Mouse (Mus musculus) heart, embryonic 11.5 days (tissue): ENCODE measurements around the gene Cdc42bpg. TPM values are rescaled to one million over a fixed set of nuclear protein-coding genes. Genes with fewer than 3 reads are reported as not detected.
A peak's percentile ranks its signal among the peaks of the same experiment; 100 is the strongest.

Experiments
- ATAC-seq: fragments of 200-750 bp; cut with Nextera tagmentation; replicated peaks from 2 replicates; pipeline ENCODE4 v1.8.0; 2017; ENCODE audit warnings: moderate library complexity; ENCODE audit not compliant: insufficient number of reproducible peaks, low FRiP score, low TSS enrichment
- H3K27ac ChIP-seq: fragments of 300-500 bp; sonication (generic); 2 replicates; pipeline ENCODE4 v1.5.1; 2014; ENCODE audit warnings: mild to moderate bottlenecking, low read depth, low read length
- H3K27me3 ChIP-seq: fragments of 300-500 bp; sonication (generic); 2 replicates; pipeline ENCODE4 v1.6.1; 2014; ENCODE audit warnings: mild to moderate bottlenecking, low read length, mixed read lengths; ENCODE audit not compliant: control insufficient read depth, insufficient read depth
- H3K36me3 ChIP-seq: fragments of 300-500 bp; sonication (generic); 2 replicates; pipeline ENCODE4 v1.6.1; 2014; ENCODE audit warnings: mild to moderate bottlenecking, low read length, moderate library complexity, mixed read lengths; ENCODE audit not compliant: control insufficient read depth, insufficient read depth
- H3K4me1 ChIP-seq: fragments of 300-500 bp; sonication (generic); 2 replicates; pipeline ENCODE4 v1.6.1; 2014; ENCODE audit warnings: low read length; ENCODE audit not compliant: control insufficient read depth, insufficient read depth
- H3K4me2 ChIP-seq: fragments of 300-500 bp; sonication (generic); 2 replicates; pipeline ENCODE4 v1.6.1; 2014; ENCODE audit warnings: mild to moderate bottlenecking, moderate library complexity
- H3K4me3 ChIP-seq: fragments of 300-500 bp; sonication (generic); 2 replicates; pipeline ENCODE4 v1.5.1; 2014; ENCODE audit warnings: low read depth, low read length
- H3K9ac ChIP-seq: fragments of 300-500 bp; sonication (generic); 2 replicates; pipeline ENCODE4 v1.6.1; 2014; ENCODE audit warnings: mild to moderate bottlenecking, low read depth, low read length, moderate library complexity
- H3K9me3 ChIP-seq: fragments of 300-500 bp; sonication (generic); replicated peaks from 2 replicates; pipeline ENCODE4 v1.6.1; 2016; ENCODE audit warnings: low read length; ENCODE audit not compliant: control insufficient read depth
- WGBS: fragments of 180-500 bp; shearing (Covaris S2); extraction: QIAGEN DNeasy Blood & Tissue Kit; methylation state at CpG from one replicate; pipeline ENCODE4 v1.1.7; 2014; ENCODE audit not compliant: insufficient replicate concordance; 5-methylcytosine and 5-hydroxymethylcytosine counted together
- polyA plus RNA-seq: library from polyadenylated mRNA; unstranded; fragments of >200 nt; fragmentation: Nextera tagmentation; extraction: Ambion mirVana; gene quantifications from 2 replicates; pipeline ENCODE4 v1.2.1, GENCODE M21; 2014

Gene Cdc42bpg
- polyA plus RNA-seq, 1 experiment from 2014 or later, result 0.74 TPM

DNA sequence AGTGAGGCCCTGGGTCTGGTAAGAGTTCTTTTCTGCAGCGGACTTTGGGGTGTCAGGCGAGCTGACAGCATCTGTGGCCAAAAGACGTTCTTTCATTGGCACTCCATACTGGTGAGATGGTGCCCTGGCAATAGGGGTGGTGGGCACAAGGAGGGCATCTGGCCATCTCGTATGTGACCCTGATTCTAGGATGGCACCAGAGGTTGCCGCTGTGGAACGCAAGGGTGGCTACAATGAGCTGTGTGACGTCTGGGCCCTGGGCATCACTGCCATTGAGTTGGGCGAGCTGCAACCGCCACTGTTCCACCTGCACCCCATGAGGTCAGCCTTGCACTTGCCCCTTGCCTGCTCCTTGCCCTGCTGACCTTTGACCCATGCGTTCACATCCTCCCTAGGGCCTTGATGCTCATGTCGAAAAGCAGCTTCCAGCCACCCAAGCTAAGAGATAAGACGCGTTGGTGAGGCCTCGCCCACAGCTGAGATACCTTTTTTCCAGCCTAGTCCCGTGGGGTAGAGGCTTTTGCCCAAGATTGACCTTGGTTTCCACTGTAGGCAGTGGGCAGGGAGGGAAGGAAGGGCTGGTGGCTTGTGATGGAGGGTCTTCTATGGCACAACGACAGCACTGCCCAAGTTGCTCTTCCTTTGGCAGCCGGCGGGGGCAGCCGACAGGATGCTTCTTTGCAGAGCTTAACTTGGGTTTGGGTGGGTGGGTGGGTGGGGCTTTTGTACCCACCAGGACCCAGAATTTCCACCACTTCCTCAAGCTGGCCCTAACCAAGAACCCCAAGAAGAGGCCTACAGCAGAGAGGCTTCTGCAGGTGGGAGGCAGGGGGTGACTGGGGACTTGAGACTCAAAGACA, 37.0 kb downstream of the Cdc42bpg start:
- no peaks in the 10 kb centered on the region for H3K27me3 ChIP-seq
- 68% methylated on average over 19 of the region's 19 CpGs for WGBS
- no peak for ATAC-seq
- H3K27ac ChIP-seq, result no peak overlapping the region
- H3K4me3 ChIP-seq, result no peak overlapping the region
- H3K36me3 ChIP-seq, result peaks cover 29% of the 10 kb centered on the region
- no peak overlapping the region for H3K4me2 ChIP-seq
- peaks cover 19% of the 10 kb centered on the region for H3K4me1 ChIP-seq
- no peaks in the 10 kb centered on the region for H3K9me3 ChIP-seq
- H3K9ac ChIP-seq, result no peak overlapping the region

DNA sequence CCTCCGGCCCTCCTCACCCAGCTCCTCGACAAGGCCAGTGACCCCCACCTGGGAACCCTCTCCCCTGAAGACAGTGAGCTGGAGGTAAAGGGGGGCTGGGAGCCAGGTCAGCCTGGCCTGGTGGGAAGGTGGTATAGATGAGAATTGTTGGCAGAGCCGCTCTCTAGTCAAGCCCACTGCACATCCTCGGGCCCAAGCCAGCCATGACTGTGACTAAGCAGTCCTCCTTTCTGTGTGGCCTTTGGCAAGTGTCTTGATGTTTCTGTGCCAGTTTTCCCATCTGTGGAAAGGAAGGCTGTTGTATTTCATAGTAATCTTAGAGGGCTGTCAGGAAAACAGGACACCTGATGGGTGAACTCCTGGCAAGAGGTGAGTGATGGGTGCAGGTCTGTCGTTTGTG, 37.7 kb downstream of the Cdc42bpg start:
- no peak overlapping the region for H3K9ac ChIP-seq
- no peak overlapping the region for H3K27ac ChIP-seq
- H3K4me1 ChIP-seq, result peaks cover 24% of the 10 kb centered on the region
- H3K4me2 ChIP-seq, result no peak overlapping the region
- ATAC-seq, result no peak
- H3K9me3 ChIP-seq, result no peaks in the 10 kb centered on the region
- peaks cover 22% of the 10 kb centered on the region for H3K36me3 ChIP-seq
- 76% methylated on average over 5 of the region's 5 CpGs for WGBS
- H3K27me3 ChIP-seq, result no peaks in the 10 kb centered on the region
- no peak overlapping the region for H3K4me3 ChIP-seq

DNA sequence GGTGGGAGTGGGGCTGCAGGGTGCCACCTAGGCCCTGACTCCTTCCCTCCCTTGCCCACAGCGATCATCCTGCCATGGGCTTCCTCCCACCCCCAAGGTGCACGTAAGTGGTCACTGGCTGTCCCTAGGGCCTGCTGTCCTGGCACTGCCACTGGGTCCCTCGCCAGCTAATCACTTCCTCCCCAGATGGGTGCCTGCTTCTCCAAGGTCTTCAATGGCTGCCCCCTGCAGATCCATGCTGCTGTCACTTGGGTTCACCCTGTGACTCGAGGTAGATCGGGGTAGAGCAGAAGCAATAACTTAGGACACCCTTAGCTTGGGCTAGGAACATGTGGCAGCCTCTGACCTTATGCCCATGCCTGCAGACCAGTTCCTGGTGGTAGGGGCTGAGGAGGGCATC, 39.8 kb downstream of the Cdc42bpg start:
- no peak overlapping the region for H3K4me2 ChIP-seq
- H3K36me3 ChIP-seq, result peaks cover 10% of the 10 kb centered on the region
- H3K9ac ChIP-seq, result no peak overlapping the region
- H3K27me3 ChIP-seq, result no peaks in the 10 kb centered on the region
- no peak overlapping the region for H3K4me3 ChIP-seq
- no peaks in the 10 kb centered on the region for H3K9me3 ChIP-seq
- ATAC-seq, result no peak
- peaks cover 24% of the 10 kb centered on the region for H3K4me1 ChIP-seq
- H3K27ac ChIP-seq, result no peak overlapping the region
- 89% methylated on average over 5 of the region's 5 CpGs for WGBS

DNA sequence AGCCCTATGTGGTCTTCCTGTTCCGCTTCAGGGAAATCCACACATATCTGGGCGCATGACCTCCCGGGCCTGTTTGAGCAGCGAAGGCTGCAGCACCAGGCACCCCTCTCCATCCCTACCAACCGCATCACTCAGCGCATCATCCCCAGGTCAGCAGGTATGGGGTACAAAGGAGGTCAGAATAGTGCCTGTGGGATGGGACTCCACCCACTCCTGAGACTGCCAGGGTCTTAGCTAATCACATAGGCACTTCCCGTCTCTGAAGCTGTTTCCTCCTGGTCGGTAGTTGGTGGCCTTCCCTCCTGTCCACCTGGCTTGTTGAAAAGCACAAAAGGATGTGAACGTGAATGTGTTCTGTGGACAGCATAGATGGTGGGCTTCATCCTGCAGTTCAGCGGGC, 40.4 kb downstream of the Cdc42bpg start:
- no peak for ATAC-seq
- Histone ChIP-seq H3K27ac (no peak overlapping the region), H3K36me3 (peaks cover 10% of the 10 kb centered on the region), H3K27me3 (no peaks in the 10 kb centered on the region), H3K9ac (no peak overlapping the region), H3K9me3 (no peaks in the 10 kb centered on the region), H3K4me3 (no peak overlapping the region), H3K4me2 (no peak overlapping the region), H3K4me1 (peaks cover 21% of the 10 kb centered on the region)
- 84% methylated on average over 10 of the region's 10 CpGs for WGBS

DNA sequence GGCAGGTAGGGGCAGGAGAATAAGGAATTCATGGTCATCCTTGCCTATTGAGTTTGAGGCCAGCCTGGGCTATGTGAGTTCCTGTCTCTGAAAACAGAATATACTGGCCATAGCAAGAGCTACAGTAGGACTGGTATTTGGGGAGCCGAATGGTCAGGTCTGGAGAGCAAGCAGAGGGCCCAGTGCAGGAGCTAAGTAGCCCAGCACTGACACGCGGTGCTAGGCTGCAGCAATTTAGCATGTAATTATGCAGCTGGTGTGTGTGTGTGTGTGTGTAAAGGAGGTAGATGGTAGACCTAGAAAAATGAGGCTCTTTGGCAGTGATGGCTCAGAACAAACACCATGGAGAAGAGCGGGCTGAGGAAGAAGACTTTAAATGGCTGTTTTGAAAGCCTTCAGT, 41.4 kb downstream of the Cdc42bpg start:
- H3K36me3 ChIP-seq, result peaks cover 10% of the 10 kb centered on the region
- no peaks in the 10 kb centered on the region for H3K27me3 ChIP-seq

DNA sequence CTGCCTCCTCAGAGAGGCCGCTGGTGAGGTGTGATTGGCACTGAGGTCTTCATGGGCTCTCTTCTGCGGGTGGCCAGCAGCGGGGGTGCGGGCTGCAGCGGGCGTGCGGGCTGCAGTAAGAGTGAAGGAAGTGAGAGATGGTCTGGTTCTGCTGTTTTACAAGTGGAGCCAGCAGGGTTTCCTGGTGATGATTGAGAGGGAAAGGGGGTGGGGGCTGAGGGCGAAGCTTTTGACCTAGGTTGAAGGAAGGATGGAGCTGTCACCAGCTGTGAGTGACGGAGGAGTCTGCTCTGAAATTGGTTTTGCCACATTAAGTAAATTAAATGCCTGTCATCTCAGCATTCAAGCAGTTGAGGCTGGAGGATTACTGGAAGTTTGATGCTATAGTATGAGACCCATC, 42.5 kb downstream of the Cdc42bpg start:
- Histone ChIP-seq H3K9me3 (no peaks in the 10 kb centered on the region), H3K4me1 (peaks cover 19% of the 10 kb centered on the region), H3K4me3 (no peak overlapping the region), H3K36me3 (peaks cover 13% of the 10 kb centered on the region), H3K27me3 (no peaks in the 10 kb centered on the region), H3K4me2 (no peak overlapping the region; the same call in 1 of the 2 replicates), H3K9ac (no peak overlapping the region), H3K27ac (peak overlapping the region; percentile 62)
- no peak for ATAC-seq
- WGBS, result 35% methylated on average over 9 of the region's 9 CpGs

More for the DNA sequence above, 41.4 kb downstream of the Cdc42bpg start:
- H3K9me3 ChIP-seq, result no peaks in the 10 kb centered on the region
- H3K4me2 ChIP-seq, result no peak overlapping the region
- WGBS, result 91% methylated on average over 4 of the region's 4 CpGs
- H3K9ac ChIP-seq, result no peak overlapping the region
- no peak for ATAC-seq
- peaks cover 17% of the 10 kb centered on the region for H3K4me1 ChIP-seq
- no peak overlapping the region for H3K4me3 ChIP-seq
- H3K27ac ChIP-seq, result no peak overlapping the region

DNA sequence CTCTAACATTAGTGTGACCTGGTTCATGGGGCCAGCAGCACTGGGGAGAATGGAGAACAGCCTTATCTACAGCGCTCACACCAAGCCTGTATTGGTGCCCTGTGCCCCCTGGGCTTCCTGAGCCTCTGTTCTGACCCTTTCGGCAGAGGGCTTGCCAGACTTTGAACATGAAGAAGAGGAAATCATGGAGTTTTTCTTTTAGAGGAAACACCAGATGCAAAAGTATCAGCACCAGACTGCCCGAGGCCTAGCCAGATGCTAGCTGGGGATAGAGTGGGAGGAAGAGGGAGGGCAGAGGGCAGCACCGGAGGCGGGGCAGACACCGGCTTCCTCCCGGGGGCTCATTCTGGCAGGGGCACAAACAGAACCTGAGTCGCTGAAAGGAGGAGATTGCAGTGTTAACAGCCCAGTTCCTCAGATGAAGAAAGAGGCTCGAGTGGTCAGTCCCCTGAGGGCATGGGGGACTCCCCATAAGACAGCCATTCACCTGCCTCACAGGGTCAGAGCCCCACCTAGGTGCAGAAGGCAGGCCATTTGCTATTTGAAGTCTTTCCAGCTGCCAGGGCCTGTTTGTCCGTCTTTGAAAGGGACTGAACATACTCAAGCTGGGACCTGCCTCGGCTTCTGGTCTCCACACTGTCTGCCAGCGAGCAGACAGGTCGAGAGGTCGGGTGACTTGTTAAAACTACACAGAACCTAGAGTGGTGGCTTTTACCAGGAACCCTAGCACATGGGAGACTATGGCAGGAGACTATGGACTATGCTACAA, 43.1 kb downstream of the Cdc42bpg start:
- Histone ChIP-seq H3K4me2 (peak overlapping the region; percentile 22), H3K9ac (no peak overlapping the region), H3K4me3 (no peak overlapping the region), H3K36me3 (peaks cover 13% of the 10 kb centered on the region), H3K27me3 (no peaks in the 10 kb centered on the region), H3K9me3 (no peaks in the 10 kb centered on the region), H3K4me1 (peaks cover 19% of the 10 kb centered on the region), H3K27ac (peak overlapping the region; percentile 62)
- 32% methylated on average over 14 of the region's 14 CpGs for WGBS
- no peak; the same call in 1 of the 2 replicates for ATAC-seq

DNA sequence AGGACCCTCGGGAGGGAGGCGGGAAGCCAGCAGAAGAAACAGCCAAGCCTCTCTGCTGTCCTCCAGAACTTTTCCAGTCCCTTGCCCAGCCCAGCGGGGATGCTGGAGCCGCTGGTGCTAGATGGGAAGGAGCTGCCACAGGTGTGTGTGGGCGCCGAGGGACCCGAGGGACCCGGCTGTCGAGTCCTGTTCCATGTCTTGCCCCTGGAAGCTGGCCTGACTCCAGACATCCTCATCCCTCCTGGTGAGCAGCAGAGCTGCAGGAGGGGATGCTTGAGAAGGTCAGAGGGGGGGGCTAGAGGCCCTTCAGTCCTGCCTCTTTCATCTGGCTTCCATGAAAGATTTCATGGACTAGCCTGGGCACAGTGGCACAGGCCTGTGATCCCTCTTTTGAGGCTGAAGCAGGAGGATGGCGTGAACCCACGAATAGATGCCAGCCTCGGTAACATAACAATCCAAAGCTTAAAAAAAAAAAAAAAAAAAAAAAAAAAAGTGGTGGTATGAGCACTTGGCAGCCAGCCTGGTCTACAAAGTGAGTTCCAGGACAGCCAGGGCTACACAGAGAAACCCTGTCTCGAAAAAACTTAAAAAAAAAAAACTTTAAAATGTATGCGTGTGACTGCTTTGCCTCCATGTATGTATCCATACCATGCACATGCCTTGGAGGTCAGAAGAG, 45.3 kb downstream of the Cdc42bpg start:
- no peak overlapping the region for H3K9ac ChIP-seq
- H3K9me3 ChIP-seq, result no peaks in the 10 kb centered on the region
- H3K4me3 ChIP-seq, result no peak overlapping the region
- no peak overlapping the region for H3K27ac ChIP-seq
- H3K4me1 ChIP-seq, result peaks cover 17% of the 10 kb centered on the region
- ATAC-seq, result no peak
- 62% methylated on average over 14 of the region's 14 CpGs for WGBS
- no peaks in the 10 kb centered on the region for H3K27me3 ChIP-seq
- peaks cover 5% of the 10 kb centered on the region; the same call in 1 of the 2 replicates for H3K36me3 ChIP-seq
- no peak overlapping the region for H3K4me2 ChIP-seq
